Mouse (Mus musculus) heart, postnatal 0 days (tissue): ENCODE measurements around the gene March8.

Source experiments
- CTCF ChIP-seq: IDR thresholded peaks from 2 replicates; pipeline ENCODE4 v1.5.1; 2016; ENCODE audit warnings: antibody characterized with exemption, control low read depth, low read depth
- EP300 ChIP-seq: IDR thresholded peaks from 2 replicates; pipeline ENCODE4 v1.6.1; 2016; ENCODE audit warnings: antibody characterized with exemption, low read depth

DNA sequence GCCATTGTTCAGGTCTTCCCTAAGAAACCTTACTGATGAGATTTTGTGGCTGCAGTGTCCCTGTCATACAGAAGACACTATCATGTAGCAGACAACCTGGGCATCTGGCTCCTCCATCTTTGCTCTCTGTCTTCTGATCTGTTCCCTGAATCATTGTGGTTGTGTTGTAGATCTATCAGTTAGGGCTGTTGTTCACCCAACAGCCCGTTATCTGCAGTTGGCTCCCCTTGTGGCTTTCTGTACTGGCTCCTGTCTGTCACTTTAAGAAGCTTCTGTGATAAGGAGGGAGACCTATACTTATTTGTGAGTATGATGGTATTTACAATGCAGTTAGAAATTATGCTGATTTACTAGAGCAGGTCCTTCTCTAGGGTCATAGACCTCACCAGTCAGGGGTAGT is 2.7 kb downstream of the March8 start:
- TF ChIP-seq EP300 (no peak), CTCF (no peak)
